ENCODE assay signal across 22 mouse cellular contexts in genomic region chr19:45067170-45067569, GRCm38 (mm10). TPM values are rescaled to one million over a fixed set of nuclear protein-coding genes. Genes with fewer than 3 reads are reported as not detected.
"Had no signal": no experiment of that assay in that cellular context is flagged by ENCODE, and none has a peak within 500 bp of the region (broad histone marks: within the 10 kb centered on the region; RNA-seq: fewer than 3 reads in every experiment).

No protein-coding gene starts in this region.

- DNase-seq: kidney, adult 18-20 months; kidney, postnatal 25 days; layer of hippocampus, adult 9-11 months; liver; lung, adult 18-20 months; lung, postnatal 10 days; lung, postnatal 36 days; midbrain, embryonic 14.5 days; right cerebral cortex, postnatal 25 days; spleen, adult 18-20 months; thymus, adult 18-20 months; thymus, postnatal 36 days had no signal

- H3K36me3 ChIP-seq: limb, embryonic 10.5 days; limb, embryonic 13.5 days; liver, embryonic 12.5 days; liver, embryonic 15.5 days; lung, embryonic 15.5 days; midbrain, embryonic 10.5 days; neural tube, embryonic 13.5 days had no signal

- H3K27ac ChIP-seq: kidney, postnatal 0 days; layer of hippocampus, adult 2 months; limb, embryonic 10.5 days; limb, embryonic 13.5 days; liver, embryonic 12.5 days; liver, embryonic 15.5 days; lung, embryonic 15.5 days; midbrain, embryonic 10.5 days; neural tube, embryonic 13.5 days had no signal

- H3K4me3 ChIP-seq: layer of hippocampus, adult 2 months; limb, embryonic 10.5 days; limb, embryonic 13.5 days; liver, embryonic 12.5 days; liver, embryonic 15.5 days; lung, embryonic 15.5 days; megakaryocyte, embryonic 14.5 days; midbrain, embryonic 10.5 days; neural tube, embryonic 13.5 days had no signal

- H3K4me2 ChIP-seq: limb, embryonic 13.5 days; liver, embryonic 12.5 days; liver, embryonic 15.5 days; lung, embryonic 15.5 days; neural tube, embryonic 13.5 days had no signal

- ATAC-seq: liver, embryonic 12.5 days had no signal

- H3K9me3 ChIP-seq: limb, embryonic 10.5 days; limb, embryonic 13.5 days; liver, embryonic 12.5 days; liver, embryonic 15.5 days; lung, embryonic 15.5 days; midbrain, embryonic 10.5 days; neural tube, embryonic 13.5 days had no signal

- H3K4me1 ChIP-seq: limb, embryonic 13.5 days; lung, embryonic 15.5 days had no signal

- H3K27me3 ChIP-seq: megakaryocyte, embryonic 14.5 days had no signal

- H3K9ac ChIP-seq: limb, embryonic 13.5 days; liver, embryonic 12.5 days; liver, embryonic 15.5 days; lung, embryonic 15.5 days; neural tube, embryonic 13.5 days had no signal

RNA-seq across cellular contexts. Expression of gene Pdzd7, which starts 21.7 kb away (rescaled TPM):
- polyA plus RNA-seq: liver, embryonic 12.5 days; liver, embryonic 15.5 days had no signal
